Mouse (Mus musculus): ENCODE results near the gene Slc36a3. TPM values are rescaled to one million over a fixed set of nuclear protein-coding genes. Genes with fewer than 3 reads are reported as not detected.

The Slc36a3 gene
- polyA plus RNA-seq, 1 experiment from 2014 or later = not detected

GRCm38 (mm10) chr11:55089892-55090291 is 61.6 kb downstream of the Slc36a3 start:
- Histone ChIP-seq H3K4me3 (replicated peaks) (no peak overlapping the region), H3K27me3 (peaks cover 3% of the 10 kb centered on the region; the same call in 1 of the 2 replicates), H3K4me2 (no peak overlapping the region), H3K9me3 (no peaks in the 10 kb centered on the region), H3K27ac (no peak overlapping the region), H3K9ac (replicated peaks) (no peak overlapping the region), H3K36me3 (no peaks in the 10 kb centered on the region), H3K4me1 (replicated peaks) (no peaks in the 10 kb centered on the region)
- WGBS = 64% methylated on average over 2 of the region's 2 CpGs
- ATAC-seq (ENCODE audit: insufficient number of reproducible peaks, insufficient read depth, low FRiP score, low TSS enrichment, low read depth) = no peak

- H3K27me3 ChIP-seq = peaks cover 3% of the 10 kb centered on the region; the same call in 1 of the 2 replicates
- H3K4me3 ChIP-seq (replicated peaks) = no peak overlapping the region
- 5% methylated on average over 10 of the region's 10 CpGs for WGBS
- H3K9ac ChIP-seq (replicated peaks) = no peak overlapping the region
- H3K36me3 ChIP-seq = no peaks in the 10 kb centered on the region
- H3K9me3 ChIP-seq = no peaks in the 10 kb centered on the region
- peak overlapping the region; percentile 30; the same call in 1 of the 2 replicates for H3K4me2 ChIP-seq
- no peak overlapping the region for H3K27ac ChIP-seq
- H3K4me1 ChIP-seq (replicated peaks) = no peaks in the 10 kb centered on the region
- ATAC-seq (ENCODE audit: insufficient number of reproducible peaks, insufficient read depth, low FRiP score, low TSS enrichment, low read depth) = no peak
These were observed 64.5 kb downstream of the Slc36a3 start for GRCm38 (mm10) chr11:55087006-55087405.

- peaks cover 3% of the 10 kb centered on the region; the same call in 1 of the 2 replicates for H3K27me3 ChIP-seq
- H3K4me2 ChIP-seq = no peak overlapping the region
- 63% methylated on average over 5 of the region's 5 CpGs for WGBS
- no peak overlapping the region for H3K27ac ChIP-seq
- no peaks in the 10 kb centered on the region for H3K36me3 ChIP-seq
- H3K9me3 ChIP-seq = no peaks in the 10 kb centered on the region
- no peak overlapping the region for H3K4me3 ChIP-seq (replicated peaks)
- H3K9ac ChIP-seq (replicated peaks) = no peak overlapping the region; the same call in 1 of the 2 replicates
- no peaks in the 10 kb centered on the region for H3K4me1 ChIP-seq (replicated peaks)
- ATAC-seq (ENCODE audit: insufficient number of reproducible peaks, insufficient read depth, low FRiP score, low TSS enrichment, low read depth) = no peak
These were observed 66.1 kb downstream of the Slc36a3 start for GRCm38 (mm10) chr11:55085396-55085795.

DNA sequence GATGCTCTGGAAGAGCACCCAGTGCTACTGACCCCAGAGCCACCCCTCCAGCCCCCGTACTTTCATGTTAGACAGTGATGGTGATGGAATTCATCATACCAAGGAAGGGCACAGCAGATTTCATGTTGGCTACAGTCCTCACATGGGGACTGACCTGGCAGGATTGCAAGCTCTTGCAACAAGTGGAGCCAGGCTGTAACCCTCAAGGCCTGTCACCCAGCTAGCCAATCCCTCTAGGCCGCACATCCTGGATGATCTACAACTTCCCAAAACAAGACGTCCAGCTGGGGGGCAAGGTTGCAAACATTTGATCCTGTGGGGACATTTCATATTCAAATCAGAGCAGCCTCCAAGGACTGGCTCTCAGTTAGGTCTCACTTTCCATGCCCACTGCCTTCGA is 66.9 kb downstream of the Slc36a3 start:
- H3K27me3 ChIP-seq = peaks cover 3% of the 10 kb centered on the region; the same call in 1 of the 2 replicates
- H3K36me3 ChIP-seq = no peaks in the 10 kb centered on the region
- H3K4me3 ChIP-seq (replicated peaks) = no peak overlapping the region
- WGBS = 82% methylated on average over 4 of the region's 4 CpGs
- H3K4me1 ChIP-seq (replicated peaks) = no peaks in the 10 kb centered on the region
- no peak overlapping the region for H3K9ac ChIP-seq (replicated peaks)
- 0 out of 2 replicates have a peak, but pooled peaks cover 5% of the 10 kb centered on the region for H3K9me3 ChIP-seq
- H3K4me2 ChIP-seq = no peak overlapping the region
- ATAC-seq (ENCODE audit: insufficient number of reproducible peaks, insufficient read depth, low FRiP score, low TSS enrichment, low read depth) = no peak
- no peak overlapping the region for H3K27ac ChIP-seq

DNA sequence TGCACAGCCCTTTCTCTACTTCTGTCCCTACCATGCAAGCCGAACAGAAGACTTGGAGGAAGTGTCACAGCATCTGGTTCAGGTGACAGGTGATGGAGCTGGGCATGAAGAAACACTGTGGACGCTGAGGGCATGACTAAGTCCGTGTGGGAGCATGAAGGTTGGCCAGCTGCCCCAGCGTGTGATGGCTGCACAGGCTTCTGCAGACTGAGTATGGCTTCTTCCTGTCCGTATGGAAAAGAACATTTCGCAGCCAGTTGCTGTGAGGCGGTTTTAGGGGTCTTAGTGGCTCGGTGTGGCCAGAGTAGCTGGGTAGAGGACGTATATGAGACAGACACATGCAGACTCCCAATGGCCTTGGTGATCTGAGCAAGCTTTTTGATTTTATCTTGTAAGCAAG is 70.3 kb downstream of the Slc36a3 start:
- Histone ChIP-seq H3K4me1 (replicated peaks) (peaks cover 11% of the 10 kb centered on the region), H3K9me3 (0 out of 2 replicates have a peak, but pooled peaks cover 5% of the 10 kb centered on the region), H3K27me3 (peaks cover 26% of the 10 kb centered on the region), H3K4me2 (no peak overlapping the region), H3K27ac (no peak overlapping the region), H3K36me3 (no peaks in the 10 kb centered on the region), H3K9ac (replicated peaks) (no peak overlapping the region), H3K4me3 (replicated peaks) (no peak overlapping the region)
- ATAC-seq (ENCODE audit: insufficient number of reproducible peaks, insufficient read depth, low FRiP score, low TSS enrichment, low read depth) = no peak
- 88% methylated on average over 9 of the region's 9 CpGs for WGBS

- H3K4me3 ChIP-seq (replicated peaks) = no peak overlapping the region
- ATAC-seq (ENCODE audit: insufficient number of reproducible peaks, insufficient read depth, low FRiP score, low TSS enrichment, low read depth) = no peak
- H3K9me3 ChIP-seq = 0 out of 2 replicates have a peak, but pooled peaks cover 5% of the 10 kb centered on the region
- no peaks in the 10 kb centered on the region for H3K36me3 ChIP-seq
- no peak overlapping the region for H3K9ac ChIP-seq (replicated peaks)
- H3K4me1 ChIP-seq (replicated peaks) = peaks cover 11% of the 10 kb centered on the region
- H3K27ac ChIP-seq = no peak overlapping the region
- H3K27me3 ChIP-seq = peaks cover 26% of the 10 kb centered on the region
- 89% methylated on average over 4 of the region's 4 CpGs for WGBS
- no peak overlapping the region for H3K4me2 ChIP-seq
These were observed 72.3 kb downstream of the Slc36a3 start for GRCm38 (mm10) chr11:55079180-55079579.

DNA sequence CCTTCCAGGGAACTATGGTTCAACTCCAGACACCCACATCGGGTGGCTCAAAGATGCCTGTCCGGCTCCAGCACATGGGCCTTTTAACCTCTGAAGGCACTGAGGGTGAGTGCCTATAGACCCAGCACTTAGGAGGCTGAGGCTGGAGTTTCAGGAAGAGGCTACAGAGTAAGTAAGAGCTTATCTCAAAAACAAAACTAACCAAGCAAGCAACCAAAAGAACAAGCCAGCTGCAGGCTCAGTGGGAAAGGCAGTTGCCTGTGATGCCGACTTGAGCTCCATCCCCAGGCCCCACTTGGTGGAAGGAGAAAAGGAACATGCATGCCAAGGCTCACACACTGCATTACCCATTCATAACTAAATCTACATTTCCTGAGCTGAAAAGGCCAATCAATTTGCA is 73.0 kb downstream of the Slc36a3 start:
- Histone ChIP-seq H3K4me3 (replicated peaks) (no peak overlapping the region), H3K36me3 (no peaks in the 10 kb centered on the region), H3K27ac (no peak overlapping the region), H3K4me2 (peak overlapping the region; percentile 95), H3K9ac (replicated peaks) (no peak overlapping the region), H3K9me3 (0 out of 2 replicates have a peak, but pooled peaks cover 5% of the 10 kb centered on the region), H3K27me3 (peaks cover 26% of the 10 kb centered on the region), H3K4me1 (replicated peaks) (peaks cover 11% of the 10 kb centered on the region)
- ATAC-seq (ENCODE audit: insufficient number of reproducible peaks, insufficient read depth, low FRiP score, low TSS enrichment, low read depth) = no peak
- WGBS = 61% methylated on average over 3 of the region's 3 CpGs

DNA sequence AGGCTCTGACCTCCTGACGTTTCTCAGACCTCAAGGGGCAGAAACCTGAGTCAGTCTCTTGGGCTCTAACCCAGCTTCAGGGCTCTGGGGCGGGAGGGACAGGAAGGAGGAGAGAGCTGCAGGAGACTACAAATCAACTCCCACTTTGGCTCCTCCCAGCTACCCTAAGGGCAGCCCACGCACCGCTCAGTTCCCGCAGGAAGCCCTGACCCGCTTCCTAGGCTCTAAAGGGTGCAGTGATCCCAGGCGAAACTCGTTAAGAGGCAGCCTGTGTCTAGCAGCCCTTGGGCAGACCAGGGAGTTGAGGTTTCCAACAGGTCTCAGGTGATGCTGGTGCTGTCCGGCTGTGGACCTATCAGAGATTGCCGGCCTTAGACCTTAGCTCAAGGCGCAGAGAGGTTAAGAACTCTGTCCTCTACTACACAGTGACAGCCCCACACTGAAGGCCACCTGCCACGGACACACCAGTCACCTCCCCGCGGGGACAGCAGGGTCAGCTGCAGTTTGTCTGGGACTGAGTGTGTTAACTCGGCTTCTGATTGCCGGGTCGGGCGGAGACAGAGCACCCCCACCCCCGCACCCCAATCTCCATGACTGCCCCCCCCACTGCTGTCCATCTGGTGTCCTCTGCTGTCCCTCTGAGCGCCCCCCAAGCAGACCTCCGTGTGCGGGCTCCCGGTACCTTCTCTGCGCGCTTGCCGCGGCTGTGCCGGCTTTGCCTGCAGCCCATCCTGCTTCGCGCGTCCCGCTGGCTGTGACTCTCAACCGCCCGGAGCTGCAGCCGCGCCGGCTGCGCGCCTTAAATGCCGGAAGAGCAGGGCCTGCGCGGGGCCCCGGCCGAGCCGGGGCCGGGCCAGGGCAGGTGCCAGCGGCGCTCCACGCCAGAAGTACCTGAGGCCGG is 73.9 kb downstream of the Slc36a3 start, which contains the start of gene Ccdc69:
Ccdc69 (minus strand) TSS at position 801 of the 901 bp plus-strand sequence.
- under 1% methylated on average over 50 of the region's 50 CpGs for WGBS

DNA sequence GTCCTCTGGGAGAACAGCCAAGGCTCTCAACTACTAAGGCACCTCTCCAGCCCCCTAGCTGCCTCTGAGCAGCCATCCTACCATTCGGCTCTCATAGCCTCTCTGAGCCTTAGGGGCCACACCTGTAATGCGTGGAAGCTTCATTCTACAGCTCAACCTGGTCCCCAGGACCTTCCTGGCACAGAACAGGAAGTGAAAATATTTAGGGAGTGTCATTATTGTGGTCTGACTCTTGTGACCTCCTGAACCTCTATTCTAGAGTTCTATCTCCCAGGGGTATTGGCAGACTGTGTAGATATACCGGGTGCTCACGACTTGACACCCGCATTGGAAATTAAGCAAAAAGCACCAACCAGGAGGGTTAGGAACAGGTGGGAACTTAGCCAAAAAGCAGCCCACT is 75.3 kb downstream of the Slc36a3 start:
- H3K36me3 ChIP-seq = no peaks in the 10 kb centered on the region
- no peak overlapping the region for H3K4me2 ChIP-seq
- 0 out of 2 replicates have a peak, but pooled peaks cover 5% of the 10 kb centered on the region for H3K9me3 ChIP-seq
- H3K4me1 ChIP-seq (replicated peaks) = peaks cover 11% of the 10 kb centered on the region
- H3K4me3 ChIP-seq (replicated peaks) = no peak overlapping the region
- no peak overlapping the region for H3K27ac ChIP-seq
- no peak for ATAC-seq (ENCODE audit: insufficient number of reproducible peaks, insufficient read depth, low FRiP score, low TSS enrichment, low read depth)
- H3K27me3 ChIP-seq = peaks cover 26% of the 10 kb centered on the region
- WGBS = 89% methylated on average over 5 of the region's 5 CpGs
- H3K9ac ChIP-seq (replicated peaks) = no peak overlapping the region

More for the DNA sequence above, 73.9 kb downstream of the Slc36a3 start, which contains the start of gene Ccdc69:
- ATAC-seq (ENCODE audit: insufficient number of reproducible peaks, insufficient read depth, low FRiP score, low TSS enrichment, low read depth) = peak; percentile 66
- Histone ChIP-seq H3K4me3 (replicated peaks) (peak within 1 kb of the TSS; percentile 47), H3K9me3 (0 out of 2 replicates have a peak, but pooled peaks cover 5% of the 10 kb centered on the region), H3K36me3 (no peaks in the 10 kb centered on the region), H3K4me2 (peak within 1 kb of the TSS; percentile 95), H3K27me3 (peaks cover 26% of the 10 kb centered on the region), H3K27ac (no peak within 1 kb of the TSS), H3K9ac (replicated peaks) (peak within 1 kb of the TSS; percentile 58), H3K4me1 (replicated peaks) (peaks cover 11% of the 10 kb centered on the region)

DNA sequence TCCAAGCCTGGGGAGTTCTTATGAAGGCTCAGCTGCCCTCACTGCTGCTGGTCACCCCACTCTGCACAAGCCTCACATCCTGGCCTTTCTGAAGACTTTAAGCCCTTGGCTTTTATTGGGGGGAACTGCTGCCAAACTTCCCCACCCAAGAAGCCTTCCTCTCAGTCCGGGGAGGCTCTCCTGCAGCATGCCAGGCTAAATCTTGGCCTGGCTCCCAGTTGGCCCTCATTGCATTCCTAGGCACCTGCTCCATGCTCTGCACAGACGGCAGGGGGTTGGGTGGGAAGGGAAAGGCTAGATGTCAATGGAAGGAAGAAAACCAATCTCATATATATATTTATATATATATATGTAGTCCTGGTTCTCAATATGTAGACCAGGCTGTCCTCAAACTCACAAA is 75.9 kb downstream of the Slc36a3 start:
- no peak overlapping the region for H3K4me3 ChIP-seq (replicated peaks)
- H3K9me3 ChIP-seq = 0 out of 2 replicates have a peak, but pooled peaks cover 5% of the 10 kb centered on the region
- peaks cover 26% of the 10 kb centered on the region for H3K27me3 ChIP-seq
- no peak for ATAC-seq (ENCODE audit: insufficient number of reproducible peaks, insufficient read depth, low FRiP score, low TSS enrichment, low read depth)
- WGBS = 77% methylated on average over 2 of the region's 2 CpGs
- peaks cover 11% of the 10 kb centered on the region for H3K4me1 ChIP-seq (replicated peaks)
- no peak overlapping the region for H3K27ac ChIP-seq
- H3K9ac ChIP-seq (replicated peaks) = no peak overlapping the region
- H3K4me2 ChIP-seq = no peak overlapping the region
- no peaks in the 10 kb centered on the region for H3K36me3 ChIP-seq

Measured in limb, embryonic 12.5 days (tissue).